Mouse (Mus musculus) left cerebral cortex, postnatal 10 days (tissue): ENCODE data around the gene 1700001C19Rik. TPM values are rescaled to one million over a fixed set of nuclear protein-coding genes. Genes with fewer than 3 reads are reported as not detected.

Experiments used
- DNase-seq, 2 experiments: peaks; one replicate each; pipeline ENCODE4 v3.0.0; 2021 to 2022; ENCODE audit warnings: low spot score in 2 of 2, mixed read lengths in 1 of 2; ENCODE audit errors: extremely low spot score in 1 of 2
- intact Hi-C: fragments of 180-260 bp; cut with DNase I; formaldehyde crosslinking; loops from one replicate; pipeline ENCODE4 v1.15.1; 2025
- total RNA-seq, 2 experiments: library from RNA; stranded (reverse); gene quantifications; 2 replicates each; pipeline ENCODE4 v1.2.3; 2021

1700001C19Rik gene
- not detected for total RNA-seq

DNA sequence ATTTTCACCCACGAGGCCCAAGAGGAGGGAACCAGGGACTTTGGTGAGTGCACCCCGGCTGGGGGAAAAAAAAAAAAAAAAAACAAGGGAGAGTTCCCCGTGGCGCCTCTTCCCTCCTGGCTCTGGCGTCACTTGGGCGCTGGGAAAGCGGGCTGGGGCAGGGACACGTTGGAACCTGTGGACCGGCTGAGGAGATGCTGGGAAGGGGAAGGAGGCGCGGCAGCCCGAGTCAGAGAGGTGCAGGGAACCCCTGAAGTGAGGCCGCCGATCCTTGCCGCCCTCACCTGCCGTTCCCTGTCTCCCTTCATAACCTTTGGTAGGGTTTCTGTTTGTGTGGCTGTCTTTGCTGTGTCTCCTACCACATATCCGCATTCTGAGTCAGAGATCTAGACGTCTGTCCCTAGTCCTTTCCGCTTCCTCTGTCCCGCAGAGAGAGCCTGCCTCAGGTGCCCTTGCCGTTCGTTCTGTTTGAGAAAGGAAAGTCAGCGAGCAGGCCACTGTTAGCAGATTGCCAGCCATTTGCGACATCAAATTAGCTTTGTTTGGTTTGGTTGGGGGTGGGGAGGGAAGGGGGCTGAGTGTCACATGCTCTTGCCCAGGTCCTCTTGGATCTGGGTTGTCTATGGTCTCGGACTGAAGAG lies at the start of gene 1700001C19Rik:
TSS of gene 1700001C19Rik (minus strand) at position 470 of the 641 bp plus-strand sequence.
- DNase-seq: no peak
- intact Hi-C loops: no loop called here

DNA sequence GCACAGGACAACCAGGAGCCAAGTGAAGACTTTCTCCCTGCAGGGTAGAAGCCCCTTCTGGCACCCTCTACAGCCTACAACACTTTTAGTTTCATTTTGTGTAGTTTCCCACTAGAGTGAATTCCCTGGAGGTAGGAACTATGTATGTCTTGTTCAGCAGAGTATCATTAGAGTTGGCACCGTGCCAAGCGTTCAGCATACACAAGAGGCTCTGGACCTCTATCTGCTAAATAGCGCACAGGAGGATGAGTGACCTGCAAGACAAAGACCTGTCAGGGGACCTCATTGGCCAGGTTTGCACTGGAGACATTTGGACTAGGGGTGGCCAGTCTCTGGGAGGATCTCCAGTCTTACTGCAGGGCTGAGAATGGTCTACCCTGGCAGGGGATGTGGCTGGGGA lies 48.6 kb upstream of the 1700001C19Rik start:
- intact Hi-C loops: loop anchor here (10.0 kb wide), 1 partner anchor 111 kb away; no protein-coding TSS in a partner anchor
- no peak for DNase-seq

DNA sequence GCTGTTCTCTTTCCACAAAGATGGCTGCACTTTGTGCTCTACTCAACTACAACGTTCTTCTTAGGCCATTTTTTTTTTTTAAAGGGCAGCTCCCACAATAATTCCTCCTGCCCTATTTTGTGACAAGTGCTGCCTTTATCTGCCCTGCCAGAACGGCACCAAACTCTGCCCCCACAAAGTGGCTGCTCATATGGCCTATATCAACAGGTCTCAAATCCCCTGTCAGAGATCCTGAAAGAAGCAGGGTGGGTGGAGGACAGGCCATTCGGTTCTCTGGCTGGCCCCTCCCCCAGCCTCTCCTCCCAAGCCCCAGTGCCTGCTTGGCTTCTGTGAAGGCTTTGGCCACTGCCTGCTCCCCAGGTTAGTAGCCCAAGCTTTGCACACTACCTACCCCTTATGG lies 47.8 kb upstream of the 1700001C19Rik start:
- no peak for DNase-seq
- intact Hi-C loops: loop anchor here (10.0 kb wide), 1 partner anchor 110 kb away; no protein-coding TSS in a partner anchor

DNA sequence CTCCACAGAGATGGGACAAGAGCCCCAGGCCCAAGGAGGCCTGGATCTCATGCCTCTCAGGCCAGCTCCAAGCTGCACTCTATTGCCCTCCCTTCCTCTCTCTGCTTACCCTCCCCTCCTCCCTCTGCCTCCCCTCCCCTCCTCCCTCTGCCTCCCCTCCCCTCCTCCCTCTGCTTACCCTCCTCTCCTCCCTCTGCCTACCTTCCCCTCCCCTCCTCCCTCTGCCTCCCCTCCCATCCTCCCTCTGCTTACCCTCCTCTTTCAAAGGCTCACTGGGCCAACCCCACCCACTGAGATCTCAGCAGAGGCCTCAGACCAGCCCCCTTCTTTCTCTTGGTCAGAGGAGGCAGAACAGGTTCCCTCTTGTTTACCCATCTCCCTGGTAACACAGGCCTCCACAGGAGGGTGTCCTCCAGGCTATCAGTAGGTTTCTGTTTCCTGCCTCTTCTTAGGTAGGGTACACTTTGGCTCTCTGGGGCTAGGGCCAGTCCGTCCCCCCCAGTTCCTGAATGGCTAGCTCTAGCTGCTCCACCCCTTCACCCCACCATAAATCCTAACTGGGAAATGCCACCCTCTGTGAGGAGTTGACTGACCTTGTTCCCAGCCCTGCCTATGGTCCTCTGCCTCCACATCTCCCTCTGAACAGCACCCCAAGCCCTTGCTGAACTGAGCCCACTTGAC lies 47.2 kb upstream of the 1700001C19Rik start:
- no peak for DNase-seq
- intact Hi-C loops: loop anchor here (10.0 kb wide), 1 partner anchor 110 kb away; no protein-coding TSS in a partner anchor

DNA sequence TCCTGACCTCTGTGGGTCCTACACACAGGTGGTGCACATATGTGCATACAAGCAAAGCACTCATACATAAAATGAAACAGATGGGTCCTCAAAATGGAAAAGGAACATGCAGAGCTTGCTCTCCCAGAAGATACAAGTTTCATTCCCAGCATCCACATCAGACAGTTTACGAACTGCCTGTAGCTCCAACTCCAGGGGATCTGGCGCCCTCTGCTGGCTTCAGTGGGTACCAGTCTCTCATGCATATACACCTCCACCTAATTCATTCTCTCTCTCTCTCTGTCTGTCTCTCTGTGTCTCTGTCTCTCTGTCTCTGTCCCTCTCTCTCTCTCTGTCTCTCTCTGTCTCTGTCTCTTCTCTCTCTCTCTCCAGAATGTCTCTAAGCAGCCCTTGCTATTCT lies 45.2 kb upstream of the 1700001C19Rik start:
- intact Hi-C loops: loop anchor here (10.0 kb wide), 1 partner anchor 108 kb away; no protein-coding TSS in a partner anchor
- DNase-seq: peak in 1 of 2 experiments; percentile 75

DNA sequence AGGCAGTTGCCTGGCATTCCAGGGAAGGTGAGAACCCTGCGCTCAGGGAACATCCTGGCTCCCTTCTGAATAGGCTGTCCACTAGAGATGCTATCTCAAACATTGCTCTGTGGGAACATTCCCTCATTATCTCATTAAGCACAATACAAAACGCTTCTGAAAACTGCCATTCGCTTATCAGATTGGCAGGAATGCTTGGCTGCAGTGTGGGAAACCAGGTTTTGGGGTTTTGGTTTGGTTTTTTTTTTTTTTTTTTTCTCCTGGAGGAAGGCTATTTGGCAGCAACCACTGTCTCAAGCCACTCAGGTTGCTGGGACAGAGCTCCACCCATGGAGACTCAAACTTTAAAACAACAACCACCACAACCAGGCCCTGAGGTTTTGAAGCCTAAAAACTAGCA lies 42.7 kb upstream of the 1700001C19Rik start:
- intact Hi-C loops: loop anchor here (10.0 kb wide), 1 partner anchor 105 kb away; no protein-coding TSS in a partner anchor
- no peak for DNase-seq

DNA sequence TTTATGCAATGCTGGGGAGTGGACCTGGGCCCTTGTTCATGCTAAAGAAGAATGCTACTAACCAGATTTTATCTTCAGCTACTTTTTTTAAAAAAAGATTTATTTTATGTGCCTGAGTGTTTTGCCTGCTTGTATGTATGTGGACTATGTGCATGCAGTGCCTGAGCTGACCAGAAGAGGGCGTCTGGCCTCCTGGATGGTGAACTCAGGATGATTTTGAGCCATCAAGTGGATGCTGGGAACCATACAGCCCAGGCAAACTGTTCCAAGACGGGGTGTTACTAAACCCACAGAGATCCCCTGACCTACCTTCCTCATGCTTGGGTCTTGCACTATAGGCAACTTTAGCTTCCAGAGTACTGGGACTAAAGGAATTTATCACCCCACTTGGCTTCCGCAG lies 38.5 kb upstream of the 1700001C19Rik start:
- intact Hi-C loops: no loop called here
- no peak for DNase-seq

DNA sequence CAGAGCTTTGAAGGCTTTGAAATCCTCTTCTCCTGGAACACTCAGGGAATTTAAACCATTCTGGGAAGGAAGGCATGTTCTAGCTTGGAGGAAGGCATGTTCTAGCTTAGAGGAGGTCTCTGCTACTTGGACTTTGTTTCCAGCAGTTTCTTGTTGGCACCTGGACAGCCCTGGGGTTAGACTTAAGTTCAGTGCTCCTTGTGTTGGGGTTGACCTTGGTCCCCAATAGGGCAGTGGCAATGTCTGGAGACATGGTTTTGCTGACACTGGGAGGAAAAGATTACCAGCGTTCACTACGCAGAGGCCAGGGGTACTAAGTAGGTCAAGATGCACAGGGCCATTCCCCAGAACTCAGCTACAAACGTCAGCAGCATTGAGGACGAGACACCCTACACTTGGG lies 38.0 kb upstream of the 1700001C19Rik start:
- intact Hi-C loops: no loop called here
- DNase-seq: no peak

DNA sequence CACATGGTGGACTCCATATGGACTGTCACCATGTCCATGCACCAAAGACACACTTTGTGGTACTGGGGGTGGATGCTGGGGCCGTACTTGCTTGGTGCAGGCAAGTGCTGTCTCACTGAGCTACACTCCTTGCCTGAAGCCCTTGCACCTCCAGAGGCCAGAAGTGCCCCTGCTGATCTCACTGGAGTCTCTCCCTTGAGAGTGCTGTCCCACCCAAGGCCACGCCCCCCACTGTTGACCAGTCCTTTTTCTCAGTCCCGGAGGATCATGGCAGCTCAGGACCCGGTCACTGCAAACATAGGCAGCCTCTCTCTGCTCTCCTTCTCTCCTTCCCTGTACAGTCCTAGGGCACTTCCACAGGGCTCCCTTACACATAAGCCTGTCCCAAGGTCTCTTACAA lies 37.1 kb upstream of the 1700001C19Rik start:
- DNase-seq: no peak
- intact Hi-C loops: no loop called here

DNA sequence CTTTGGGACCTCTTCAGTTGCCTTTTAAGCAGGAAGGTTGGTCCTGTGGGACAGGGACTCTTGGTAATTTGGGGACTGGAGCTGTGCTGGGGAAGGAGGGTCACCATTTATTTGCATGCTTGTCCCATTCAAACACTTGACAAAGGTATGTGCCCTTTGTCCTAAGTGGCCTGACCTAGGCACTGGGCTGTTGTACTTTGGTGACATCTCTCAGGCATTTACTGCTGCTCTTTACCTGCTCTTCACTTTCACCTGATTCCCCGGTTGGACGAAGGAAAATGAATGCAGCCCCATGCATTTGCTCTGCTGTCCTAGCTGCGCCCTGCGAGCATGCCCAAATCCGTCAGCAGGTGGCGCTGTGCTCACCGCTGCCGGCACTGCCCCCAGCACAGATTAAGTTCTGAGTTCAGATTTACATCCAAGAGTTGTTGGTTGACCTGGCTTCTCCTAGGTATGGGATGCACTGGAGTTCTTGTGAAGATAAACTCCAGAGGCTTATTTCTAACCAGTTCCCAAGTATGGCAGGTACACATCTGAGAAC lies 36.3 kb upstream of the 1700001C19Rik start:
- intact Hi-C loops: no loop called here
- DNase-seq: no peak

DNA sequence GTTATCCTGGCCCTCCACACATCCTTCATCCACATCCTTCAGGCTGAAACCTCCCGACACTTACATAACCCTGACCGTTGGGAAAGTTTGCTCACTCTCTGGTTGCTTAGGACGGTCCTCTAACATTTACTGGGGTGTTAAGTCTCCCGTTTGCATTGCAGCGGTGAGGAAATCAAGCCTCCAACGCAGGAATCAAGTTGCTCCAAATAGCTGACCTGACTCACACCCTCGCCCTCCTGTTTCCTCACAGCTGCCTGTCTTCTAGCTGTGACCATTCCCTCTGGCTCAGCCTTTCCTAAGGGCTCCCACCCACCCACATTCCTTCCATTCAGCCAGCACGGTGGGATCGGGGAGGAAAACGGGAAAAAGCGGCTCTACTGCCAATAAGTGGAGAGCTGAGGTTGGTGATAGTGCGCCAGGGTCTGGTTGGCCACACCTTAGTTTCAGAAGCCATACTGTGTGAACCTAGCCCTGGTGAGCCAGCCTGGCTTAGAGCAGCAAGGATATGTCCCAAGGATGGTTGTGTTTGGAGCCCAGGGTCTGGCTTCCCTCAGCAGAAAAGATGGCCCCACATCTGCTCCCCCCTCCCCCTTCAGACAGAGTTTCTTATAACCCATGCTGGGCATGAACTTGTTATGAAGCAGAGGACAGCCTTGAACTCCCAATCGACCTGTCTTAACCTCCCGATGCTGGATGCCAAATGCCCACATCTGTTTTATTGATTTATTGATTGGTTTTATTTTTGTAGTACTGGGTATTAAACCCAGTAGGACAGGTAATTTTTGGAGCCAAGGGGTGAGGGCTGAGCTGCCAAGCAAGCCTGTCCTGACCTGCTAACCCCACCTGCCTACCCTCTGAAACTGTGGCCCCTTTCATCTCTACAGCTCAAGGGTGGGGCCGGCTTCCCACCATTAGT lies 35.5 kb upstream of the 1700001C19Rik start:
- no peak for DNase-seq
- intact Hi-C loops: no loop called here

DNA sequence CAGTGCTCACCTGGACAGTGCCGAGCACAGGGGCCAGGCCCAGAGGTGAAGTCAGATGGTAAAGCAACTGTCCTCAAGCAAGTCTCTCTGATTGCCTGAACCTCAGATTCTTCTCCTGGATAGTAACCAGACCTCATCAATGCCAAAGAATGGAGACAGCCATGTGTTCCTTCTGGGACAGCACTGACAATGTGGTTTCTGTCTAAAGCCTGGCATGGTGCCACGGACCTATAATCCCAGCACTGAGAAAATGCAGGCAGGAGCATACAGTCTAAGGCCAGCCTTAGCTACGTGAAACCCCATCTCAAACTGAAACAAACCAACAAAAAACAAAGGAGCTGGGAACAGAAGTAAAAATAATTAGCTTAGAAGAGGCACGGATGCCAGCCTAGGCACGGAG lies 33.5 kb upstream of the 1700001C19Rik start:
- DNase-seq: no peak
- intact Hi-C loops: no loop called here

DNA sequence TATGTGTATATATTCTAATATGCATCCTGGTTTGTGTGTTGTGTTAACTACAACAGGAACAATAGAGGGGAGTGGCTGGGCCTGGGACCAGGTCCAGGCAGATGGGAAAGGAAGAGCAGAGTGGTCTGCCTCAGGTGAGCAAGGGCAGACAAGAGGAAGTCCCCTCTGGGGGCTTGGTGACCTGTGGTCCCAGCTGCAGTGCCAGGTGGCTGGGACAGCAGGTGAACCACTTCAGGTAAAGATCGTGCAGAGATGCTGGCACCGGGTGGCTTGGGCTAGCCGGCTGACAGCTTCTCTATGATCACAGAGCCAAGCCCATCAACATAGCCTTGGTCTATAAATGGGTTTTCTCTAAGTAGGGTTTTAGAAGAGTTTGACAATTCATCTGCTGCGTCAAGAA lies 32.9 kb upstream of the 1700001C19Rik start:
- no peak for DNase-seq
- intact Hi-C loops: no loop called here

DNA sequence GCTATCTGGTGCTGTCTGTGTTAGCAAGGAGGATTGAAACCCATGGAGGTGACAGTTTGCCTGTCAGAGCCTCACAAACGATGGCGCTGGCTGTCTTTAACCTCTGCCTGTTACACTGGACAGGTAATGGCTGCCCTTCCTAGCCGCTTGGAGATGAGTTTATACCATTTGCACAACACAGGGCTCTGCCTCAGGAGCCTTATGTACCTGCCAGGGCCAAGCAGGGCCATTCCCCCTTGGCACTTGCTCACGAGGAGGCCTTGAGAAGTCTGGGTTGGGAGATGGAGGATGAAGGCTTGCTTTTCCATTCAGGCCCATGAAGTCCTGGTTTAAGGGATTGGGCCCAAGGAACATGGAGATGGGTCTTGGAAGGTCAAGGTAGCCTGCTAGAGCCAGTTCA lies 32.5 kb upstream of the 1700001C19Rik start:
- intact Hi-C loops: no loop called here
- no peak for DNase-seq

DNA sequence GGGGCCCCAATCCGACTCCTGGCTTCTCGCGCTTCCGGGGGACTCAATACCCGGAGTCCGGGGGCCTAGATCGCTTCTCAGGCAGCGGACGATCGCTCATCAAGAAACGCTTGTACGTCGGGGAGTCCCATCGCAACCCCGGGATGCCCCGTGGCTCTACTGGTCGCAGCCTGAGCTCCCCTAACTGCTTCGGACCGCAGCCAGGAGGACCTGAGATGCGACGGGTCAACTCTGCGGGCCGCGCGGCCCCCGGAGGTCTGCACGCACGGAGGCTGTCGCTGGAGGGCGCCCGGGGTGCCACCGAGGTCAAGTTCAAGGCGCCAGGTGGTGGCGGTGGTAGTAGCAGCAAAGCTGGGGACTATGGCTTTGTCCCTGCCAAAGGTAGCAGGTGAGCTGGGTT lies 31.3 kb upstream of the 1700001C19Rik start:
- no peak for DNase-seq
- intact Hi-C loops: no loop called here

DNA sequence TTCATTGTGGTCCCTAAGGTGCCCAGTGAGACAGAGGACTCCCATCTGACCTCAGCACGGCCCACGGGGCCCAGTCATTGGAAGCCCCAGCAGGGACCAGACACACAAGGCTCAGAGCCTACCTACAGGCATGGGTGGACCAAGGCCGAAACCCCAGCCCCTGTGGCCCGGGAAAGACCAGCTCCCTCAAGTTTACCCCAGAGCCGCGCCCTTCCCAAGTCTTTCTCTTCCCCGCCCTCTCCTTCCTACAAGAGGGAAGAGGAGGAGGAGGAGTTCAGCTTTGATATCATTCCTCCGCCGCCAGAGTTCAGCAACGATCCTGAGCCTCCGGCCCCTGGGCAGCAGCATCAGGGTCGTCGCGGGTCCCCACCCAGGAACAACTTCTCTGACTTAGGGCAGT lies 30.9 kb upstream of the 1700001C19Rik start:
- intact Hi-C loops: no loop called here
- DNase-seq: no peak

DNA sequence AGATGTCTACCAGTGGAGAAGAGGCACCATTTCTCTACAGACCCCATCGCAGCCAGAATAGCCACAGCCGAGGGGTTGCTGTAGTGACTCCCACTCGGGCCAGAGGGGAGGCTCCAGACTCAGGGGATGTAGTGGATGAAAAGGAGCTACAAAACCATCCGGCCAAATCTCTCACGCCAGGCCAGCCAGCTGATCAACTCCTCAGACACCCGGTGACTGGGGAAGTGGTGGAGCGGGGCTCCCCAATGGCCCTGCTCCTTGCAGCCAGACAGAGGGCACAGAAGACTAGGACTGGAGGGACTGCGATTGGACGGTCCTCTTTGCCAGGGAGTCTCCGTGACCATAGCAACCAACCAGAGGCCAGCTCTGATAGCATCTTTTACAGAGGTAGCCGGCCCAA lies 30.5 kb upstream of the 1700001C19Rik start:
- DNase-seq: no peak
- intact Hi-C loops: no loop called here

DNA sequence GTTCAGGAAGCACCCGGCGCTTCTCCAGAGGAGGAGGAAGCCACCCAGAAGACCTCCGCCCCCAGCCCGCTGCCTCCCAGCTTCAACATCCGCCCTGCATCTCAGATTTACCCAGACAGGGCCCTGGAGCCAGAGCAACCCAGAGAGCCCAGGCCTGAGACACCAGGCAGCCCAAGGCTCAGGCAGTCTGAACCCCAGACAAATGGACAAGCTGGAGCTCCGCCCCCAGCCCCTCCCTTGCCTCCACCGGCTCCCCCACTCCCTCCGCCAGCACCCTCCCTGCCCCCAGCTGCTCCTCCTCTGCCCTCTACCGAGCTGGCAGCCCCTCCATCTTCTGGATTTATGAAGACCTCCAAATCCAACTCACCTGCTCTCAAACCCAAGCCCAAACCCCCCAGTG lies 29.1 kb upstream of the 1700001C19Rik start:
- intact Hi-C loops: no loop called here
- DNase-seq: no peak

DNA sequence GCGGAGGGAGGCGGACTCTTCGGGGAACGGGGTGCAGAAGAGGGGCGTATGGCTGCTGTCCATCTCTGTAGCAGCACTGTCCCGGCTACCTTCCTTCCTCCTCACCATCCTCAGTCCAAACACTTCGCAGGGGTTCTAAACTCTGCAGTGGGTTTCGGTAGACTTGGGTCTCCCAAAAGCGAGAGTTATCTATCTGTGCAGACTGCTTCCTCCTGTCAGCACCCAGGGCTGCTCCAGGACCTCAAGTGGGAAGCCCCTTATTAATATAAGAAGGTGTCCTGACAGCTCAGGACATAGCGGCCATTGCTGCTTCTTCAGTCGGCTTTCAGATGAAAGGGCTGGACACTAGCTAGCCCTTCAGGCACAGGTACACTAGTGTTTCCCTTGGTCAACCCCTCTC lies 27.8 kb upstream of the 1700001C19Rik start:
- DNase-seq: no peak
- intact Hi-C loops: no loop called here
